Mouse (Mus musculus) cerebellum, adult 8-10 months (tissue): Measurements from ENCODE around the gene Agtrap.
"Not testable (repeated sequence)": the region's sequence is repeated elsewhere in the genome, so short reads cannot be mapped to it uniquely, and the experiment has no call there.

Source experiments
- DNase-seq: peaks from one replicate; pipeline ENCODE4 v3.0.0; 2022

Agtrap gene

GRCm38 (mm10) chr4:148074521-148075189 lies 13.2 kb downstream of the Agtrap start:
- DNase-seq: no peak

GRCm38 (mm10) chr4:148071508-148071907 lies 16.3 kb downstream of the Agtrap start:
- DNase-seq: no peak

GRCm38 (mm10) chr4:148069602-148070218 lies 18.1 kb downstream of the Agtrap start:
- no peak for DNase-seq

GRCm38 (mm10) chr4:148067346-148067745 lies 20.5 kb downstream of the Agtrap start:
- DNase-seq: no peak

- DNase-seq: no peak
These were observed 21.5 kb downstream of the Agtrap start for GRCm38 (mm10) chr4:148066401-148066744.

- DNase-seq: no peak
These were observed 22.0 kb downstream of the Agtrap start for GRCm38 (mm10) chr4:148065702-148066400.

- no peak for DNase-seq
These were observed 26.7 kb downstream of the Agtrap start for GRCm38 (mm10) chr4:148061086-148061480.

- DNase-seq: no peak
These were observed 27.4 kb downstream of the Agtrap start for GRCm38 (mm10) chr4:148060120-148061085.

- no peak for DNase-seq
These were observed 28.8 kb downstream of the Agtrap start for GRCm38 (mm10) chr4:148058993-148059392.

- DNase-seq: no peak
These were observed 29.5 kb downstream of the Agtrap start for GRCm38 (mm10) chr4:148058218-148058819.

GRCm38 (mm10) chr4:148057661-148058209 lies 30.1 kb downstream of the Agtrap start:
- no peak for DNase-seq

GRCm38 (mm10) chr4:148056801-148057200 lies 31.0 kb downstream of the Agtrap start:
- DNase-seq: no peak

- DNase-seq: no peak
These were observed 31.6 kb downstream of the Agtrap start for GRCm38 (mm10) chr4:148056246-148056645.

GRCm38 (mm10) chr4:148054961-148055695 lies 32.7 kb downstream of the Agtrap start:
- peak; percentile 61 for DNase-seq

GRCm38 (mm10) chr4:148053417-148053920 lies 34.4 kb downstream of the Agtrap start:
- DNase-seq: no peak

GRCm38 (mm10) chr4:148052976-148053375 lies 34.9 kb downstream of the Agtrap start:
- no peak for DNase-seq

- DNase-seq: no peak
These were observed 35.9 kb downstream of the Agtrap start for GRCm38 (mm10) chr4:148051886-148052285.

GRCm38 (mm10) chr4:148051046-148051776 lies 36.6 kb downstream of the Agtrap start:
- no peak for DNase-seq

GRCm38 (mm10) chr4:148050396-148050914 lies 37.4 kb downstream of the Agtrap start:
- not testable (repeated sequence) for DNase-seq

- DNase-seq: no peak
These were observed 41.3 kb downstream of the Agtrap start for GRCm38 (mm10) chr4:148046450-148047031.
